Comparison of ENCODE assay signal across 18 mouse cellular contexts in the genomic region with DNA sequence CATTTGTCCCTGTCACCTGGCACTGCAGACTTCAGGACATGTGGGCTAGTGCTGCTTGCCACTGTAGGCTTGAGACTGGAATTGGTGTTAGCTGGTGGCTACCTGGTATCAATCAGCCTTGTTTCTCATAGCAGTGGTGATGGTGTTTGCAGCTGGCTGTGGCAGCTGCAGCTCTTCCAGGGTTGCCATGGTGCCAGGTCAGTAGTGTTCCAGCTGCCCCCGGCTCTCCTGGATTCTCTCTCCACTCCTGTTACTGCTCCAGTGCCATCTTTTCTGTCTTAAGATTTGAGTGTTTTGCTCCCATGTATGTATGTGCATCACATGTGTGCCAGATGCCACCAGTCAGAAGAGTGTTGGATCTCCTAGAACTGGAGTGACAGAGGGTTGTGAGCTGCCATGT. TPM values are rescaled to one million over a fixed set of nuclear protein-coding genes. Genes with fewer than 3 reads are reported as not detected.
DNase-seq lines count a peak whose midpoint lies in the region; ATAC-seq and TF ChIP-seq lines count a peak whose summit lies in the region.
"Had no signal": no experiment of that assay in that cellular context is flagged by ENCODE, and none has a peak within 500 bp of the region (broad histone marks: within the 10 kb centered on the region; RNA-seq: fewer than 3 reads in every experiment).

No protein-coding gene starts in this region.

- no peak overlapping the region for H3K4me2 ChIP-seq in hindbrain, postnatal 0 days (ENCODE audit: low read depth, low read length)
- H3K4me2 ChIP-seq in hindbrain, embryonic 14.5 days (replicated peaks): no peak overlapping the region
- no peak overlapping the region for H3K4me2 ChIP-seq in forebrain, embryonic 16.5 days (ENCODE audit: low read length)
- H3K4me2 ChIP-seq: midbrain, embryonic 11.5 days had no signal

- H3K4me1 ChIP-seq in hindbrain, postnatal 0 days (ENCODE audit: insufficient read depth, low read length): no peaks in the 10 kb centered on the region
- no peaks in the 10 kb centered on the region for H3K4me1 ChIP-seq in hindbrain, embryonic 14.5 days (replicated peaks; ENCODE audit: control insufficient read depth, insufficient read depth, low read length)
- H3K4me1 ChIP-seq in E14TG2a.4 (replicated peaks; ENCODE audit: low read depth, low read length): peaks cover 78% of the 10 kb centered on the region
- H3K4me1 ChIP-seq in forebrain, embryonic 16.5 days (replicated peaks; ENCODE audit: control insufficient read depth, insufficient read depth, low read length): peaks cover 5% of the 10 kb centered on the region; the same call in 1 of the 2 replicates

- no peak overlapping the region for H3K4me3 ChIP-seq in hindbrain, postnatal 0 days (ENCODE audit: low read length)
- H3K4me3 ChIP-seq in hindbrain, embryonic 14.5 days (replicated peaks; ENCODE audit: low read length): no peak overlapping the region
- peak overlapping the region; percentile 57 for H3K4me3 ChIP-seq in E14TG2a.4 (replicated peaks; ENCODE audit: low read length)
- H3K4me3 ChIP-seq in forebrain, embryonic 16.5 days (replicated peaks; ENCODE audit: low read length): no peak overlapping the region

- H3K36me3 ChIP-seq in hindbrain, postnatal 0 days (ENCODE audit: insufficient read depth, low read length): peaks cover 16% of the 10 kb centered on the region
- peaks cover 26% of the 10 kb centered on the region for H3K36me3 ChIP-seq in hindbrain, embryonic 14.5 days (replicated peaks; ENCODE audit: control insufficient read depth, insufficient read depth)
- peaks cover 33% of the 10 kb centered on the region for H3K36me3 ChIP-seq in E14TG2a.4 (ENCODE audit: insufficient read depth, low read length)
- peaks cover 6% of the 10 kb centered on the region; the same call in 1 of the 2 replicates for H3K36me3 ChIP-seq in forebrain, embryonic 16.5 days (ENCODE audit: control insufficient read depth, insufficient read depth)

- ATAC-seq in hindbrain, postnatal 0 days: peak; percentile 39; the same call in 1 of the 2 replicates
- no peak for ATAC-seq in hindbrain, embryonic 14.5 days (ENCODE audit: low FRiP score)
- ATAC-seq in forebrain, embryonic 16.5 days: peak; percentile 30; the same call in 1 of the 2 replicates
- ATAC-seq: activated CD4-positive, CD25-positive, alpha-beta regulatory T cell, adult 4 months; liver, postnatal 0 days had no signal

- H3K9me3 ChIP-seq in hindbrain, postnatal 0 days (ENCODE audit: low read length): no peaks in the 10 kb centered on the region
- no peaks in the 10 kb centered on the region for H3K9me3 ChIP-seq in hindbrain, embryonic 14.5 days (ENCODE audit: control insufficient read depth, low read length)
- no peaks in the 10 kb centered on the region for H3K9me3 ChIP-seq in E14TG2a.4 (ENCODE audit: low read length)
- H3K9me3 ChIP-seq in forebrain, embryonic 16.5 days (ENCODE audit: control insufficient read depth, low read length): no peaks in the 10 kb centered on the region

- H3K9ac ChIP-seq in hindbrain, postnatal 0 days (replicated peaks; ENCODE audit: low read length): no peak overlapping the region
- no peak overlapping the region for H3K9ac ChIP-seq in hindbrain, embryonic 14.5 days
- no peak overlapping the region for H3K9ac ChIP-seq in forebrain, embryonic 16.5 days (replicated peaks; ENCODE audit: low read depth, low read length)
- H3K9ac ChIP-seq: liver, postnatal 0 days had no signal

- no peak for TF ChIP-seq CTCF in hindbrain, postnatal 0 days (IDR thresholded peaks at IDR 0.05; ENCODE audit: low read depth)
- no peak for TF ChIP-seq CTCF in E14TG2a.4 (conservative IDR thresholded peaks at IDR 0.05; ENCODE audit: low read length)

- 54% methylated on average over 1 of the region's 1 CpGs for WGBS in hindbrain, postnatal 0 days
- 71% methylated on average over 1 of the region's 1 CpGs for WGBS in hindbrain, embryonic 14.5 days
- 69% methylated on average over 1 of the region's 1 CpGs for WGBS in forebrain, embryonic 16.5 days

- no peak for DNase-seq in hindbrain, postnatal 0 days (ENCODE audit: low spot score)
- no peak for DNase-seq in hindbrain, embryonic 14.5 days (ENCODE audit: low spot score)
- DNase-seq in 3T3-L1 (ENCODE audit: low read depth, low spot score): peak; percentile 67
- no peak for DNase-seq in ovary, postnatal 36 days (ENCODE audit: low spot score)
- DNase-seq in yolk sac, embryonic 10.5 days (ENCODE audit: low spot score): no peak
- no peak for DNase-seq in adrenal gland, adult 8-10 months
- DNase-seq: adrenal gland, postnatal 25 days; gastrocnemius, postnatal 14 days; heart, postnatal 10 days; liver; liver, postnatal 0 days; retina, postnatal 1 day; thymus, postnatal 4 days had no signal

- no peak overlapping the region for H3K27ac ChIP-seq in hindbrain, postnatal 0 days
- no peak overlapping the region for H3K27ac ChIP-seq in hindbrain, embryonic 14.5 days
- H3K27ac ChIP-seq in forebrain, embryonic 16.5 days (ENCODE audit: low read length): no peak overlapping the region

- H3K27me3 ChIP-seq in hindbrain, postnatal 0 days (ENCODE audit: insufficient read depth, low read length): no peaks in the 10 kb centered on the region
- no peaks in the 10 kb centered on the region for H3K27me3 ChIP-seq in hindbrain, embryonic 14.5 days (ENCODE audit: control insufficient read depth, insufficient read depth, low read length)
- no peaks in the 10 kb centered on the region for H3K27me3 ChIP-seq in E14TG2a.4 (ENCODE audit: insufficient read depth, low read length)
- no peaks in the 10 kb centered on the region for H3K27me3 ChIP-seq in forebrain, embryonic 16.5 days (replicated peaks; ENCODE audit: control insufficient read depth, insufficient read depth, low read length)
- H3K27me3 ChIP-seq: Patski had no signal

RNA-seq across cellular contexts. Expression of gene Ltc4s, which starts 15.0 kb away (rescaled TPM):
- total RNA-seq in hindbrain, postnatal 0 days (2014; rRNA removed): 4.0 and 6.8 TPM in 2 replicates
- 5.9 and 7.1 TPM in 2 replicates for polyA plus RNA-seq in hindbrain, postnatal 0 days (2015; fragmentation: Nextera tagmentation; extraction: Ambion mirVana)
- 1.6 and 4.5 TPM in 2 replicates for polyA plus RNA-seq in hindbrain, embryonic 14.5 days (2014; fragmentation: Nextera tagmentation; extraction: Ambion mirVana)
- 1.6 TPM in 2 replicates for polyA plus RNA-seq in forebrain, embryonic 16.5 days (2015; fragmentation: Nextera tagmentation; extraction: Ambion mirVana)
- total RNA-seq in adrenal gland, adult 8-10 months (2022): 10 to 100 TPM in 3 of 4 experiments, 1 to 10 TPM in 1; 8.3 to 28.7 (median 11.8) TPM
- polyA plus RNA-seq: activated CD4-positive, CD25-positive, alpha-beta regulatory T cell, adult 4 months; Patski had no signal

RNA-seq across cellular contexts. Expression of gene Maml1, which starts 38.7 kb away (rescaled TPM):
- 11.6 and 13.9 TPM in 2 replicates for total RNA-seq in hindbrain, postnatal 0 days (2014; rRNA removed)
- 1.6 and 1.8 TPM in 2 replicates for polyA plus RNA-seq in hindbrain, postnatal 0 days (2015; fragmentation: Nextera tagmentation; extraction: Ambion mirVana)
- 4.4 and 4.6 TPM in 2 replicates for polyA plus RNA-seq in hindbrain, embryonic 14.5 days (2014; fragmentation: Nextera tagmentation; extraction: Ambion mirVana)
- 3.9 and 4.3 TPM in 2 replicates for polyA plus RNA-seq in forebrain, embryonic 16.5 days (2015; fragmentation: Nextera tagmentation; extraction: Ambion mirVana)
- 10 to 100 TPM; 21.2 to 24.5 (median 23.9) TPM for total RNA-seq in adrenal gland, adult 8-10 months (2022)

RNA-seq across cellular contexts. Expression of gene Mgat4b, which starts 42.7 kb away (rescaled TPM):
- 108 and 134 TPM in 2 replicates for total RNA-seq in hindbrain, postnatal 0 days (2014; rRNA removed)
- 67.8 and 74.6 TPM in 2 replicates for polyA plus RNA-seq in hindbrain, postnatal 0 days (2015; fragmentation: Nextera tagmentation; extraction: Ambion mirVana)
- polyA plus RNA-seq in hindbrain, embryonic 14.5 days (2014; fragmentation: Nextera tagmentation; extraction: Ambion mirVana): 55.7 and 56.0 TPM in 2 replicates
- 30.6 and 33.5 TPM in 2 replicates for polyA plus RNA-seq in forebrain, embryonic 16.5 days (2015; fragmentation: Nextera tagmentation; extraction: Ambion mirVana)
- total RNA-seq in adrenal gland, adult 8-10 months (2022): 100 to 1,000 TPM; 130 to 232 (median 157) TPM

RNA-seq across cellular contexts. Expression of gene Sqstm1, which starts 42.8 kb away (rescaled TPM):
- 289 and 299 TPM in 2 replicates for total RNA-seq in hindbrain, postnatal 0 days (2014; rRNA removed)
- 412 and 450 TPM in 2 replicates for polyA plus RNA-seq in hindbrain, postnatal 0 days (2015; fragmentation: Nextera tagmentation; extraction: Ambion mirVana)
- 365 and 385 TPM in 2 replicates for polyA plus RNA-seq in hindbrain, embryonic 14.5 days (2014; fragmentation: Nextera tagmentation; extraction: Ambion mirVana)
- 305 and 322 TPM in 2 replicates for polyA plus RNA-seq in forebrain, embryonic 16.5 days (2015; fragmentation: Nextera tagmentation; extraction: Ambion mirVana)
- 1,000 to 10,000 TPM in 1 of 4 experiments, 100 to 1,000 TPM in 3; 798 to 1,098 (median 876) TPM for total RNA-seq in adrenal gland, adult 8-10 months (2022)
